Mouse (Mus musculus) embryonic fibroblast, embryonic 13.5 days (primary cell): ENCODE data around the gene Ptprd.

Source experiments
- CTCF ChIP-seq: IDR thresholded peaks from 2 replicates; pipeline ENCODE4 v1.5.1; 2011; ENCODE audit warnings: mild to moderate bottlenecking, control low read depth, low read length, moderate library complexity, borderline replicate concordance; ENCODE audit not compliant: insufficient read depth
- POLR2A ChIP-seq: IDR thresholded peaks from 2 replicates; pipeline ENCODE4 v1.6.1; 2011; ENCODE audit warnings: low read depth, mild to moderate bottlenecking, control low read depth, low read length, moderate library complexity

DNA sequence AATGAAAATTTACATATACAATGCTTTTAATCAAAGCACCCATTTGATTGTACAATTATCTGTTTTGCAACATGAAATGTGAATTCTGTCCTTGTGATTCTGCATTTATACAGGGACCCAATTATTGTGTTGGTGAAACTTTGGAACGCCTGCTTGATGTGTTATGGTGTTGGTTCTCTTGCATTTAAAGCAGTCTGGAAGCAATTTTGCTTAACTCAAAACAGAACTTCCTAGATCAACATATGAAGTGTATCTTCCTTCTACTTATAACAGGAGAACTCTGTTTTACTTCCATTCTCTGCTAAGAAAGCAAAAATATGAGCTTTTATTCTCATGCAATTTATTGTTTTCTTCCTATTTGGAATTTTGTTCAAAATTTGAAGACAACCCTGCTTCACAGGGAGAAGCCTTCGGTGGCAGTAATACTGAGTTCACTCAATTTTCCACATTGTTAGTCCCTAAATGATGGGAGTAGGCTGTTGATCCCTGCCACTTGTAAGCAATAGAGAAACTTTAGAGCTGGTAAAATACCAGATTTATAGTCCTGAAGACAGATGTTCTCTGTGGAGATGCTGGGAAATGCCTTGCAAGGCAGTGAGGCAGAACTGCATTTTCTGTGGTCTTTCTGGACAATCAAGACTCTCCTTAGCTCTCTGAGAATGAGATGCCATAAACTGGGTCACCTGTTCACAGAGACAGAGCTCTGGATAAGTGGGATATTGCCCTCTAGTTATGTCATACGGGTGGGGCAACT, 1234.5 kb downstream of the Ptprd start:
- TF ChIP-seq CTCF (no peak), POLR2A (no peak)
